Mouse (Mus musculus): ENCODE results near the gene Ada.

GRCm38 (mm10) chr2:163712874-163713273, 37.2 kb downstream of the Ada start:
- no peak for TF ChIP-seq CTCF (IDR thresholded peaks at IDR 0.05; ENCODE audit: extremely low read depth, insufficient read length, insufficient replicate concordance, low read depth, low read length)
- TF ChIP-seq POLR2A (IDR thresholded peaks at IDR 0.05; ENCODE audit: low read depth, low read length), result no peak
